Mouse (Mus musculus): Measurements from ENCODE around the gene Thrb. TPM values are rescaled to one million over a fixed set of nuclear protein-coding genes. Genes with fewer than 3 reads are reported as not detected.

The Thrb gene
- polyA plus RNA-seq, 1 experiment = 0.05 TPM

DNA sequence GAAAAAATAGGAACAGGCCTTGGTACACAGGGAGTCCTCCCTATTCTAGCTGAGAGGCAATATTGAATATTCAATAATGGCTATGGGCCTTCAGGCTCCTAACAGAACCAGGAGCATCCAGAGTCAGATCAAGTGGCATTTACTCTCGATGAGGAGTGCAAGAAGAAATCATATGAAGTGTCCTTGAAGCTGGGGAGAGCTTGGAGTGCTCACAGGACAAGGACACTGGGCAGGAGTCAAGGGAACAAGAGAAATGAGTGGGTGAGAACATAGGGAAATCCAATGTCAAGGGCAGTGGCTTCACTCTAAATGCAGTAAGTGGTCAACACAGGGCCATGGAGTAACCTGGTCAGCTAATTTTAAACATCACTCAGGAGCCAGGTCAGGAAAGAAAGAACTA lies 315.7 kb downstream of the Thrb start:
- no peak for TF ChIP-seq MYOD1 (IDR thresholded peaks at IDR 0.05; ENCODE audit: control insufficient read depth in 1 of 3, insufficient read length in 2 of 3, low read depth in 2 of 3)
- TF ChIP-seq MYOG (IDR thresholded peaks at IDR 0.05; ENCODE audit: control insufficient read depth in 1 of 3, insufficient read depth in 1 of 3, insufficient read length in 2 of 3, low read depth in 2 of 3) = no peak
- no peaks in the 10 kb centered on the region for H3K79me2 ChIP-seq (ENCODE audit: control insufficient read depth, insufficient read depth)
- H3K4me3 ChIP-seq = no peak overlapping the region
- H3ac ChIP-seq (ENCODE audit: control insufficient read depth, insufficient read length) = no peak overlapping the region
- no peak overlapping the region for H3K4me2 ChIP-seq (ENCODE audit: low read depth)
- no peaks in the 10 kb centered on the region for H3K27me3 ChIP-seq (ENCODE audit: control insufficient read depth, insufficient read depth, insufficient read length)
- no peaks in the 10 kb centered on the region for H3K36me3 ChIP-seq (ENCODE audit: control insufficient read depth, insufficient read depth)

DNA sequence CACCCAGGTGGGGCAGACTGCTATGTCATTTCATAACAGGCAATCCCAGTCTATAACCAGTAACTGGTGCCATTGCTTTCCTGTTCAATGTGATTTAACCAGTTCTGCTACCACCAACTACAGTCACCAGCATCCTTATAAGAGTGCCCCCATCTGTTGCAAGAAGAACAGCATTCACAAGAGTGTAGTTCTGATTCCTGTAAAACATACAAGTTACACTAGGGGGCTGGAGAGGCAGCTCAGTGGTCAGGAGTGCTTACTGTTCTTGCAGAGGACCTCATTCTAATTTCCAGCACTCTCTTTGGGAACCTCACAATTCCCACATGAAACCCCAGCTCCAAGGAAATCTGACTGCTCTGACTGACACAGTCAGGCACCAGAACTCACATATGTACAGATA lies 318.2 kb downstream of the Thrb start:
- Histone ChIP-seq H3K27me3 (ENCODE audit: control insufficient read depth, insufficient read depth, insufficient read length) (no peaks in the 10 kb centered on the region), H3K79me2 (ENCODE audit: control insufficient read depth, insufficient read depth) (no peaks in the 10 kb centered on the region), H3K36me3 (ENCODE audit: control insufficient read depth, insufficient read depth) (no peaks in the 10 kb centered on the region), H3ac (ENCODE audit: control insufficient read depth, insufficient read length) (no peak overlapping the region), H3K4me2 (ENCODE audit: low read depth) (no peak overlapping the region), H3K4me3 (no peak overlapping the region)
- TF ChIP-seq REST (IDR thresholded peaks at IDR 0.05; ENCODE audit: insufficient read depth, insufficient read length) = no peak
- no peak for TF ChIP-seq TCF3 (IDR thresholded peaks at IDR 0.05; ENCODE audit: insufficient read length, low read depth)
- no peak for TF ChIP-seq TCF12 (IDR thresholded peaks at IDR 0.05; ENCODE audit: insufficient read depth, poor library complexity, severe bottlenecking)
- TF ChIP-seq E2F4 (IDR thresholded peaks at IDR 0.05; ENCODE audit: insufficient read depth) = no peak
- TF ChIP-seq SRF (IDR thresholded peaks at IDR 0.05; ENCODE audit: control insufficient read depth, insufficient read length, low read depth) = no peak

DNA sequence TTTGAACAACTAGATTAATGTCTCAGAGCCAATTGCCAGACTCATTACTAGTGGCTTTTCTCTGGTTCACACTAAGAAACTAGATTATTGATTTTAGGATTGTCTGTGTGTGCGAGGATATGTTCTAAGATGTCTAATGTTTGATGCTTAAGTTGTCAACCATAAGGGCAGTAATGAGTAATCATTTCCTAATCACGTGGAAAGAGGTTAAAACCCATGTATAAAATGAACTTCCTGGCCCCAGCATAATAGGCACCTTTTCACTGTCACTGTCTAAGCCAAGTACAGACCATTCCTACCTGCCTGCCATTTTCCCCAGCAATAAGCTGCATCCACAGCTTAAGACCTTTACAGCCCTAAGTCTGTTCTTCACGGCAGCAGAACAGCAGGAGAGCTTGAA lies 321.2 kb downstream of the Thrb start:
- H3K36me3 ChIP-seq (ENCODE audit: control insufficient read depth, insufficient read depth) = no peaks in the 10 kb centered on the region
- H3ac ChIP-seq (ENCODE audit: control insufficient read depth, insufficient read length) = no peak overlapping the region
- peak overlapping the region; percentile 61 for H3K4me2 ChIP-seq (ENCODE audit: low read depth)
- H3K79me2 ChIP-seq (ENCODE audit: control insufficient read depth, insufficient read depth) = no peaks in the 10 kb centered on the region
- no peak for TF ChIP-seq POLR2AphosphoS2 (IDR thresholded peaks at IDR 0.05; ENCODE audit: insufficient read length, low read depth)
- TF ChIP-seq TCF3 (IDR thresholded peaks at IDR 0.05; ENCODE audit: insufficient read length, low read depth) = no peak
- no peak for TF ChIP-seq SRF (IDR thresholded peaks at IDR 0.05; ENCODE audit: control insufficient read depth, insufficient read length, low read depth)
- TF ChIP-seq TCF12 (IDR thresholded peaks at IDR 0.05; ENCODE audit: insufficient read depth, poor library complexity, severe bottlenecking) = no peak
- no peak for TF ChIP-seq POLR2A (IDR thresholded peaks at IDR 0.05; ENCODE audit: insufficient read length, low read depth)
- no peak for TF ChIP-seq E2F4 (IDR thresholded peaks at IDR 0.05; ENCODE audit: insufficient read depth)
- no peak for TF ChIP-seq REST (IDR thresholded peaks at IDR 0.05; ENCODE audit: insufficient read depth, insufficient read length)
- TF ChIP-seq USF1 (IDR thresholded peaks at IDR 0.05; ENCODE audit: low read depth) = no peak
- TF ChIP-seq CEBPB (IDR thresholded peaks at IDR 0.05; ENCODE audit: insufficient read depth, poor library complexity, severe bottlenecking) = no peak
- TF ChIP-seq MYOD1 (IDR thresholded peaks at IDR 0.05; ENCODE audit: control insufficient read depth in 1 of 3, insufficient read length in 2 of 3, low read depth in 2 of 3) = no peak
- TF ChIP-seq MAX (IDR thresholded peaks at IDR 0.05; ENCODE audit: low read depth) = no peak
- no peak for TF ChIP-seq MYOG (IDR thresholded peaks at IDR 0.05; ENCODE audit: control insufficient read depth in 1 of 3, insufficient read depth in 1 of 3, insufficient read length in 2 of 3, low read depth in 2 of 3)
- H3K4me3 ChIP-seq = no peak overlapping the region
- H3K27me3 ChIP-seq (ENCODE audit: control insufficient read depth, insufficient read depth, insufficient read length) = no peaks in the 10 kb centered on the region

- Histone ChIP-seq H3K4me2 (ENCODE audit: low read depth) (peak overlapping the region; percentile 61), H3K27me3 (ENCODE audit: control insufficient read depth, insufficient read depth, insufficient read length) (no peaks in the 10 kb centered on the region), H3K79me2 (ENCODE audit: control insufficient read depth, insufficient read depth) (no peaks in the 10 kb centered on the region), H3K36me3 (ENCODE audit: control insufficient read depth, insufficient read depth) (no peaks in the 10 kb centered on the region), H3K4me3 (no peak overlapping the region), H3ac (ENCODE audit: control insufficient read depth, insufficient read length) (no peak overlapping the region)
- TF ChIP-seq MAX (IDR thresholded peaks at IDR 0.05; ENCODE audit: low read depth) = no peak
- no peak for TF ChIP-seq TCF3 (IDR thresholded peaks at IDR 0.05; ENCODE audit: insufficient read length, low read depth)
- TF ChIP-seq USF1 (IDR thresholded peaks at IDR 0.05; ENCODE audit: low read depth) = no peak
- TF ChIP-seq REST (IDR thresholded peaks at IDR 0.05; ENCODE audit: insufficient read depth, insufficient read length) = no peak
- no peak for TF ChIP-seq E2F4 (IDR thresholded peaks at IDR 0.05; ENCODE audit: insufficient read depth)
These were observed 322.0 kb downstream of the Thrb start for GRCm38 (mm10) chr14:17982017-17982416.

GRCm38 (mm10) chr14:17983390-17983789 lies 323.3 kb downstream of the Thrb start:
- no peaks in the 10 kb centered on the region for H3K27me3 ChIP-seq (ENCODE audit: control insufficient read depth, insufficient read depth, insufficient read length)
- H3K4me3 ChIP-seq = no peak overlapping the region
- H3ac ChIP-seq (ENCODE audit: control insufficient read depth, insufficient read length) = no peak overlapping the region
- TF ChIP-seq USF1 (IDR thresholded peaks at IDR 0.05; ENCODE audit: low read depth) (no peak), MAX (IDR thresholded peaks at IDR 0.05; ENCODE audit: low read depth) (no peak), POLR2A (IDR thresholded peaks at IDR 0.05; ENCODE audit: insufficient read length, low read depth) (no peak), TCF3 (IDR thresholded peaks at IDR 0.05; ENCODE audit: insufficient read length, low read depth) (no peak), SRF (IDR thresholded peaks at IDR 0.05; ENCODE audit: control insufficient read depth, insufficient read length, low read depth) (no peak), TCF12 (IDR thresholded peaks at IDR 0.05; ENCODE audit: insufficient read depth, poor library complexity, severe bottlenecking) (no peak), MYOD1 (IDR thresholded peaks at IDR 0.05; ENCODE audit: control insufficient read depth in 1 of 3, insufficient read length in 2 of 3, low read depth in 2 of 3) (no peak), POLR2AphosphoS2 (IDR thresholded peaks at IDR 0.05; ENCODE audit: insufficient read length, low read depth) (no peak), CEBPB (IDR thresholded peaks at IDR 0.05; ENCODE audit: insufficient read depth, poor library complexity, severe bottlenecking) (no peak), REST (IDR thresholded peaks at IDR 0.05; ENCODE audit: insufficient read depth, insufficient read length) (no peak), E2F4 (IDR thresholded peaks at IDR 0.05; ENCODE audit: insufficient read depth) (no peak), MYOG (IDR thresholded peaks at IDR 0.05; ENCODE audit: control insufficient read depth in 1 of 3, insufficient read depth in 1 of 3, insufficient read length in 2 of 3, low read depth in 2 of 3) (no peak)
- no peaks in the 10 kb centered on the region for H3K79me2 ChIP-seq (ENCODE audit: control insufficient read depth, insufficient read depth)
- H3K4me2 ChIP-seq (ENCODE audit: low read depth) = no peak overlapping the region
- H3K36me3 ChIP-seq (ENCODE audit: control insufficient read depth, insufficient read depth) = no peaks in the 10 kb centered on the region
